Mouse (Mus musculus) cerebellum, adult (tissue): Measurements from ENCODE around the gene Ccnb1.
"Not testable (repeated sequence)": the region's sequence is repeated elsewhere in the genome, so short reads cannot be mapped to it uniquely, and the experiment has no call there.

Source experiments
- ATAC-seq: cut with Nextera tagmentation; 2 replicates; pipeline ENCODE4 v1.9.2; 2017; ENCODE audit warnings: mild to moderate bottlenecking, moderate library complexity, mixed read lengths; ENCODE audit not compliant: insufficient number of reproducible peaks, low FRiP score, low TSS enrichment

The Ccnb1 gene

GRCm38 (mm10) chr13:100775252-100776055, 10.9 kb downstream of the Ccnb1 start, which contains the start of gene Cenph:
TSS of gene Cenph (minus strand) at chr13:100775899.
- peak; percentile 98 for ATAC-seq

DNA sequence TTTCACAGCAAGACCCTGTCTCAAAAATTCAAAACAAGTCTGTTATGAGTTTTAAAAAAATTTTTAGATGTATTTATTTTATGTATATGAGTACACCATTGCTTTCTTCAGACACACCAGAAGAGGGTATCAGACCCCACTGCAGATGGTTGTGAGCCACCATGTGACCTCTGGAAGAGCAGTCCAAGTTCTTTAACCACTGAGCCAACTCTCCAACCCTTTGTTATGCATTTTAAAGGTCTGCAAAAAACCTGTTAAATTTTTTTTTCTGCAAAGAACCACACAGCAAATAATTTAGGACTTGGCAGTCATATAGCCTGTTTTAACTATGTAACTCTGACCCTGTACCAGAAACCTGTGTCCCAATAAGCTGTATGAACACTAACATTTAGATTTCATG, 11.7 kb downstream of the Ccnb1 start:
- ATAC-seq: no peak

GRCm38 (mm10) chr13:100755329-100755728, 31.0 kb downstream of the Ccnb1 start:
- ATAC-seq: no peak

DNA sequence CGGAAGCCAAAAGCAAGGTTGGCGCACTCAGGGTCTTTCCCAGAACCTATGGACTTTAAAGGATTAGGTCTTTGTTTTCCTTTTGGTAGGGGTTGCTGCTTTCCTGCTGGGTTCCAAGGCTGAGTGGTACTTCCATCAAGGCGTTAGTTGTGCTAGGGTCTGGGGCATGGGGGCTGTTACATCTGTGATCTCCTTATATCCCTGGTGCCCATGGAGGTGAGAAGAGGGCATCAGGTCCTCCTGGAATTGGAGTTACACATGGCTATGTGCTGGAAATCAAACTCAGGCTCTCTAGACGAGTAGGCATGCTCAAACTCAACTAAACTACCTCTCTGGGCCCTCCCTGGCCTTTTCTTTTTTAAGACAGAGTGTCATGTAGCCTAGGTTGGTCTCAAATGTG, 32.2 kb downstream of the Ccnb1 start:
- no peak for ATAC-seq

DNA sequence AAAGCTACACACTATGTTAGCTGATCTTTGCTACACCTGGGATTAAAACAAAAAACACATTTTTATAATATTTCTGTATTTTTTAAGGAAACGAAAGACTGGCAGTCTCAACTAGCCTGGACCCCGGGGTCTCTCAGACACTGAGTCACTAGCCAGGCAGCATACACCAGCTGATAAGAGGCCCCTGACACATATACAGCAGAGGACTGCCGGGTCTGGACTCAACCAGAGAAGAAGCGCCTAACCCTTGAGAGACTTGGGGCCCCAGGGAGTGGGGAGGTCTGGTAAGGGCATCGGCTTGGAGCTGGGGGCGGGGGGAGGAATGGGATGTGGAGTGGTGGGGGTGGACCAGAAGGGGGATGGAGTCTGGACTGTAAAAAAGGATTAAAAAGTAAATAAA, 33.4 kb downstream of the Ccnb1 start:
- no peak for ATAC-seq

DNA sequence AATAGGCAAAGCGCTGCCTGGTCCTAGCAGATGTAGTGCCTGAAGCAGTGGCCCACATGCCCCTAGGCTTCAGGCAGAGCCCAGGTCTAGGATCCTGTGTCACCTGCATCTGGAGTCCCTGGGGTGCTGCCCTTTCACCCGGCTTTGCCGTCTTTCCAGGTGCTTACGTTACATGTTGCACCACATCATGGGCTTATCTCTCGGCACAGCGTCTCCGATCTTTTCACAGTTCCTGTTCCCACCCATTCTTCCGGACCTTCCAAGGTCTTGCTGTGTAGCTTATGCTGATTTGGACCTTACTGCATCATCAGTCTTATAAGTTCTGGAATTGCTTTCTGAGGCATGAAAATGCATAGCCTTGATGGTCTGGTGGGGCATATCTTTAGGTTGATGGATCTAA, 33.8 kb downstream of the Ccnb1 start:
- ATAC-seq: no peak

DNA sequence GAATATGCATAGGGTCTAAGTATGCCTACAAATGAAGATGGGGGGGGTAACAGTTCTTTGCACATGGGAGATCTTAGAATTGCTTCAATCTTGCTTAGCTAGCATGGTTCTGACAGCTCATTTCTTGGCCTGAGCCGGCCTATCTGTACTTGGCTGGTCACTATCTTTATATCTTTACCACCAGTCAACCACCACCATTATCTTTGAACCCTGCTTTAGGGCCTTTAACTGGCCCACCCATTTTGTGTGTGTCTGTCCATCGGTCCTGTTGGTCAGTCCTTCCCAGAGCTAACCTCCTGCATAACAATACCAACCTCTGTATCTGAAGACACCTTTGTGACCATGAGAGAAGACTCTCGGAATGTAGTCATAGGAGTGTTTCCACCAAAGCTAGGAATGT, 35.0 kb downstream of the Ccnb1 start:
- ATAC-seq: no peak

GRCm38 (mm10) chr13:100750799-100751198, 35.6 kb downstream of the Ccnb1 start:
- no peak for ATAC-seq

- ATAC-seq: no peak
Measured at GRCm38 (mm10) chr13:100748638-100749037, 37.7 kb downstream of the Ccnb1 start.

GRCm38 (mm10) chr13:100746090-100746489, 40.3 kb downstream of the Ccnb1 start:
- no peak for ATAC-seq

GRCm38 (mm10) chr13:100744036-100744744, 42.2 kb downstream of the Ccnb1 start, which contains the start of gene Mrps36:
TSS of gene Mrps36 (minus strand) at chr13:100744659.
- peak; percentile 96 for ATAC-seq

DNA sequence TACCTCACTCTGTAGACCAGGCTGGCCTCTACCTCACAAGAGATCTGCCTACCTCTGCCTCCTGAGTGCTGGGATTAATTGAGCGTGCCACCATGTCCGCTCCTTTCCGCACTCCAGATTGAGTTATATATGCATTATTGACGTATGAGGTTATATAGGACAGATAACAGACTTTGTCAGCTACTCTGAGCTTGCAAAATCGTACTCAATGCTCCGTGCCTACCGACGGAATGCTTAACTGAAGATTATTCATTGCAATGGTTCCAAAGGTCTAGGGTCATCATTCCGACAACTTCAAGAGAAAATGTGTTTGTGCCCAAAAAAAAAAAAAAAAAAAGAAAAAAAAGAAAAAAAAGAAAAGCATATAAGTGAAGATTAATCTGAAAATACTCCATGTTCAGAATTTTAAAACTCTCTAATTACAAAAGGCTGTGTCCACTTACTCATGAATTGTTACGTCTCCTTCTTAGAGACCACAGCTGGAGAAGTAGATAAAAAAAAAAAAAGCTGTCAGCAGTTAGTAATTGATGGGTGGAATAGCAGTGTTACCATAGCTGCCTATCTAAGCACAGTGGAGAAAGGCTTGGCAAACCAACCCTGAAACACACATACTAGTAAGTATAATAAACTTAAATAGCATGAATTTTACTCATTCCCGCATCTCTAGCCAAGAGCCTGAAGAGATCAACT, 42.9 kb downstream of the Ccnb1 start:
- ATAC-seq: no peak

DNA sequence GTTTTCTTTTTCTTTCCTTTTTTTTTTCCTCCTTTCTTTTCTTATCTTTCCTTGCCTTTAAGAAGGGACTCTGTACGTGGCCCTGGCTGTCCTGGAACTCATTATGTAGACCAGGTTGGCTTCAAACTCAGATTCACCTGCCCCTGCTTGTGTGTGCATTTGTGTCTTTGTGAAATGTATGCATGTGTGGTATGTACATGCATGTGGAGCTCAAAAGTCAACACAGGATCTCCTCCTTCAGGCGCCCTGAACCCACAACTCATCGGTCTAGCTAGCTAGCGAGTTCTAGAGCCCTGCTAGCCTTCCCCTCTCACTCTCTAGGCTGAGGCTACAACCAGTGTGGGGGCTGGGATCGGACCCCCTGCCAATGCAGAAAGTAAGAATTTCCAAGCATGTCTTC, 43.5 kb downstream of the Ccnb1 start:
- no peak for ATAC-seq

DNA sequence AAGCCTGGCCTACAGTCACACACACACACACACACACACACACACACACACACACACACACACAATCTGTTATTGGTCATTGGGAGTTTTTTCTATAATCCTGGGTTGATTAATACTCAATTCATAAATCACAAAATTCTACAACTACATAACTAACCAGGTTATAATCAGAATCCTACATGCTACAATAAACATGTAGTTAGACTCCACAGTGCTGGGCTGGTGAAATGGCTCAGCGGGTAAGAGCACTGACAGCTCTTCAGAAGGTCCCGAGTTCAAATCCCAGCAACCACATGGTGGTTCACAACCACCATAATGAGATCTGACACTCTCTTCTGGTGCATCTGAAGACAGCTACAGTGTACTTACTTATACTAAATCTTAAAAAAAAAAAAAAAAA, 53.6 kb downstream of the Ccnb1 start:
- no peak for ATAC-seq

GRCm38 (mm10) chr13:100731462-100732046, 54.8 kb downstream of the Ccnb1 start:
- ATAC-seq: not testable (repeated sequence)

- ATAC-seq: peak; percentile 97
Measured at GRCm38 (mm10) chr13:100730861-100731176, 55.6 kb downstream of the Ccnb1 start, which contains the start of gene Cdk7. TSS of gene Cdk7 (minus strand) at chr13:100730939.

DNA sequence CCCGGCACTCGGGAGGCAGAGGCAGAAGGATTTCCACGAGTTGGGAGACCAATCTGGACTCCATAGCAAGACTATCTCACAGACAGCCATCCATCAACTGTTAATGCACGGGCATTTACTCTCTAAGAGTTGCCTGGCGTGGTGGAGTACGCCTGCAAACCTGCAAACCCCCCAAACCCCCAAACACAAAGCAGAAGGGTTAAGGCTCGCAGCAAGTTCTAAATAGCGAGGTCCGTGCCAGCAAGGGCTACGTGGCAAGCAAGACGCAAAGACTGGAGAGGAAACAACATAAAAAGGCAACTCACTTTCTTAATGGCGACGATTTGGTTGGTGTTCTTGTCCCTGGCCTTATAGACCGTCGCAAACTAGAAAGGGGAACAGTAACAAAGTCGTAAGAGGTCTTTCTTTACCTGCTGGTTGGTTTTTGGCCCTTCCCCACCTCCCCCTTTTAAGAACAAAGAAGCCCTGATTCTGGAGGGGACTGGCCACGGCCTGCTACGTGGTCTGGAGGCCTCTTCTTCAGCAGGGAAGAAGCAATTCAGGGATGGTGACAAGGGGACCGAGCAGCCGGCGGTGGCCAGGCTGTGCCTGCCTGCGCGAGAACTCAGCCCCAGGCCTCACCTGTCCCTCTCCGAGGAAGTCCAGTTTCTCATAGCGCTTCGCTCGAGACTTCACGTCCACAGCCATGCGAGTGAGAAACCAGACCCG, 56.1 kb downstream of the Ccnb1 start:
- peak; percentile 77 for ATAC-seq
